Mouse (Mus musculus) lung, postnatal 4 days (tissue): ENCODE data around the gene Slc22a26.
"Not testable (repeated sequence)": the region's sequence is repeated elsewhere in the genome, so short reads cannot be mapped to it uniquely, and the experiment has no call there.

Experiments used
- DNase-seq, 2 experiments: peaks; one replicate each; pipeline ENCODE4 v3.0.0; 2021

The Slc22a26 gene

GRCm38 (mm10) chr19:7802571-7802970, at the start of gene Slc22a26:
Slc22a26 (minus strand) TSS chr19:7802667.
- no peak for DNase-seq

DNA sequence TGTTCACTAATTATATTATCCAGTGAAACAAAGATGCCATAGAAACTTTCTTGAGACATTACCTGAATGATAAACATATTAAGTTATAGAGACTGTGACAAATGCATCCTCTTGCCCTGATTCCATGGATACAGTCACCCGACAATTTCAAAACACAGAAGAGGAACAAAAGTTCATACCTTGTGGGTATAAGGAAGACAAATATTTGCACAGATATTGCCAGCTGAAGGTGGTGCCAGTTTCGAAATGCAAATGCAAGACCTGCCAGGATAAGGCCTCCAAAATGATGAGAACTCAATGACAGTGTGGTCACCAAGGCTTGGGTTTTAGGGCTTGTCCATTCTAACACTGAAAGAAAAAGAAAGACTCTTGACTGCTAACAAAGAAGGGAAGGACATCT, 27.4 kb upstream of the Slc22a26 start:
- no peak for DNase-seq

DNA sequence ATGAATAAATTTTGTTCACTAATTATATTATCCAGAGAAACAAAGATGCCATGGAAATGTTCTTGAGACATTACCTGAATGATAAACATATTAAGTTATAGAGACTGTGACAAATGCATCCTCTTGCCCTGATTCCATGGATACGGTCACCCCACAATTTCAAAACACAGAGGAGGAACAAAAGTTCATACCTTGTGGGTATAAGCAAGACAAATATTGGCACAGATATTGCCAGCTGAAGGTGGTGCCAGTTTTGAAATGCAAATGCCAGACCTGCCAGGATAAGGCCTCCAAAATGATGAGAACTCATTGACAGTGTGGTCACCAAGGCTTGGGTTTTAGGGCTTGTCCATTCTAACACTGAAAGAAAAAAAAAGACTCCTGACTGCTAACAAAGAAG, 11.9 kb downstream of the Slc22a26 start:
- DNase-seq = no peak

- DNase-seq = no peak
Observed at GRCm38 (mm10) chr19:7775306-7775705, 27.2 kb downstream of the Slc22a26 start.

DNA sequence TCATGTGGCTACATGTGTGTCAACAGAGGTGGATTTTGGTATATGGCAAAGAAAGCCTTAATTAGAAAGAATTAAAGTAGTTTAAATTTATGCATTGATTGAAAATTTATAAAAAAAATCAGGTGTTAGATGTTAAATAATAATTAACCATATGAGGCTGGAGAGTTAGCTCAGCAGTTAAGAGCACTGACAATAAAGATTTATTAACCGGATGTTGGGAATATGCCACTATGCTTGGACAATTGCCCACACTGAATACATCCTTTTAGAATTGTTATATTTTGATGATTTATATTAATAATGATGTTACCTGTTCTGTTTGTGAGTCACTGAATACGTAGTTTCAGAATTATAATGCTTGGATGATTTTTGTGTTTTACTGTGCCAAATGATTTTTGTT, 36.3 kb downstream of the Slc22a26 start:
- no peak for DNase-seq

DNA sequence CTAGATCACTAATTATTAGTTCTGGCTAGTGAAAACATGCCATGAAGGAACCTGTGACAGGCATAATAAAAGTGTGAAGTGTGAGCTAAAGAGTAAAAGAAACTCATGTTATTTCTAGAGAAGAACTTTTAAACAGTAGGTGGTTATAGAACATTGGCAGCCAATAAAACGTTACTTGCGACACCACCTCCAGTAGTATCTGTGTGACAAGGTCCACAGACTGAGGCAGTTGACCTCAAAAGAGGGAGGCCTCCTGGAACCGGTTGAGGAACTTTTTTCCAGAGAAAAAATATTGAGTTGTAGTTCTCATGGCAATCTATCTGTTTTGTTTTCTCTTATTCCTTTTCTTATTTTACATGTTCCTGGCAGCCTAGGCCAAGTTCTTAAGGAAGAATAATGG, 36.9 kb downstream of the Slc22a26 start:
- DNase-seq = no peak

DNA sequence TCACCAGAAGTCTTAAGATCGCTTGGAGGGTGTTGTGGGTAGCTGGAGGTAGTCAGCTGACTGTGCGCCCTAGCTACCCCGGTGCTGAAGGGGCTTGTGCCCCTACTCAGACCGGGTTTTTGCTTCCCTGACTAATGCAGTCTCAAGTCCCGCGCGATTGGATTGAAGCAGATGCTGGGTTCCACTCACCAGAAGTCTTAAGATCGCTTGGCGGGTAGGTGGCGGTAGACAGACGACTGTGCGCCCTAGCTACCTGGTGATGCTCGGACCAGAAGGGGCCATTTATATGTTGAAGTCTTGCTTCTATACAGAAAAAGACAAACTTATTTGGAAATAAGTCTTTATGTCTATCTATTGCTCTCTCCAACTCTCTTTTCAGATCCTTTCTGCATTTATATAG, 49.1 kb downstream of the Slc22a26 start:
- DNase-seq = not testable (repeated sequence)
